Mouse (Mus musculus) kidney, adult 9 months (tissue): ENCODE measurements at regions not wholly inside any gene's neighbourhood (a gene's known extent, or its start where the extent isn't known, plus 50 kb on each side); places are given as distances from the start of the nearest gene placed in this dataset.
A peak's percentile ranks its signal among the peaks of the same experiment; 100 is the strongest.

Experiments
- DNase-seq: peaks from one replicate; pipeline ENCODE4 v3.0.0; 2022

DNA sequence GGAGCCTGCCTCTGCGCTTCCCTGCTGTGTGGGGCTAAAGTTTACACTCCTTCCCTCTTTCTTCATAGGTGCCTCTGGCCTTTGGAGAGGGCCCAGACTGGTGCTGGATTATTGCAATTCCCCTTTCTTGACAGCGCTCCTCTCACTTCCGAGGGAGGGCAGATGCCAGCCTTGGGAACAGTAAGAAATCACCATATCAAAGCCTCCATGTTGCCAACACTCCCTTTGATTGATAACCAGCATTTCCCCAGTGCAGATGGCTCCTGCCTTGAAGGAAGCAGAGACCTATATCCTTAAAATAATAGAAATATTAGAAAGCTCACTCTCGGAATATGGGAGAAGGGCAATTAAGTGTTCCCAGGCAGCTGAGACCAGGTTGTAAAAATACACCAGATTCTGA, 63.1 kb upstream of the Cep295 start:
- DNase-seq = no peak

DNA sequence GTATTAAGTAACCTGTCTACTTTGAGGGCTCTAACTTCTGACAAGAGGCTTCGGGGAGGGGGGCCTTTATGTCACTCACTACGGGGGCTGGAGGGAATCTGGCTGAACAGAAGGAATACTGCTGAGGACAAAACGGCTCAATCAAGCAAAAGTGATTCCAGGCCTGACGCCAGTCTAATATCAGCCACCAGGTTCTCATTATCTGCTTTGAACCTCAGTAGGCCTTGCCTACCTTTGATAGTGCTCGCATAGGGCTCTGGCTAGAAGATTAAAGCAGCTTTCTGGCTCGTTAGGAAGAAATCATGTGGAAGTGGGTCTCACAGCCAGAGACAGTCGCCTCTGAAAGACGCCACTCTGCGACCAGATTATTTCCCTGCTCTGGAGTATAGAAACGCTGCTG, 64.3 kb upstream of the Cep295 start:
- no peak for DNase-seq

- DNase-seq = peak; percentile 36
These were observed 59.0 kb upstream of the Smco4 start for GRCm38 (mm10) chr9:15434279-15434678.

GRCm38 (mm10) chr9:15439319-15439980, 53.8 kb upstream of the Smco4 start:
- DNase-seq = peak; percentile 78

GRCm38 (mm10) chr9:15442131-15442530, 51.1 kb upstream of the Smco4 start:
- DNase-seq = peak; percentile 56
